Mouse (Mus musculus): ENCODE measurements at regions not wholly inside any gene's neighbourhood (a gene's known extent, or its start where the extent isn't known, plus 50 kb on each side); places are given as distances from the start of the nearest gene placed in this dataset.

DNA sequence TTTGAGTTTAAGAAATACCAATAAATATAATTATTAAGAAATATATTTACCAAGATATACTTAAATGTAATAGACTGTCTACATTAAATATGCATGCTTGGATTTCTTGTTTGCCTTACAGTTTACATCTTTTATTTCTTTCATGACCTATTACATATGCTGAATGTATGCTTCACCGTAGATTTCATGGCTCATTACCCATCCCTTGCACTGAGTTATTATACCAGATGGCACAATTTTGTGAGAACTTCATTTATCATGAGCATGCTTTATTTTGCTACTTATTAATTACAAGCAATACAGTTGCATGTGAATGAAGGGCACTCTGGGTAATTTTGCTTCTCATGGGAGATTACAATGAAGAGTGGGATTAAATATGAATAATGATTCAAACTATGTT lies 856.0 kb upstream of the Nectin3 start:
- CTCF ChIA-PET = no interaction called here
- POLR2A ChIA-PET = no interaction called here

- POLR2A ChIA-PET = no interaction called here
Observed at GRCm38 (mm10) chr16:47394398-47394797, 889.1 kb upstream of the Dppa4 start.

DNA sequence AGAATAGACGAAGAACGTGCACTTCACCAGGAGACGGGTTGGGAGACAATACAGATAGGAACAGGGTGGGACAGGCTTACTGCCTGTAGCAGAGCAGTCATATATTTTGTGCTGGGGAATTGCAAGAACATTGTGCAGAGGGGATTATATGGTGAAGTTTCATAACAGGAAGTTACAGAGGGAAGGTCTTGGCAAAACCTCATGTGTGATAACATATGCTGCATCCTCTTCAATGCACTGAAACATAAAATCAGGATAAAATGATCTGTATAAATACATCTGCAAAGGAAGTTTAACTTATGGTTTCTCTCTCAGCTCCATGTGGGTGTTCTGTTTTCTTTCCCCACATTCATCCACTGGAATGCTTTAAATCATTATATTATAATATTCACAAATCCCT lies 876.5 kb upstream of the Dppa4 start:
- ChIA-PET CTCF (no interaction called here), POLR2A (no interaction called here)

More at GRCm38 (mm10) chr16:47394398-47394797, 889.1 kb upstream of the Dppa4 start:
- CTCF ChIA-PET = no interaction called here

DNA sequence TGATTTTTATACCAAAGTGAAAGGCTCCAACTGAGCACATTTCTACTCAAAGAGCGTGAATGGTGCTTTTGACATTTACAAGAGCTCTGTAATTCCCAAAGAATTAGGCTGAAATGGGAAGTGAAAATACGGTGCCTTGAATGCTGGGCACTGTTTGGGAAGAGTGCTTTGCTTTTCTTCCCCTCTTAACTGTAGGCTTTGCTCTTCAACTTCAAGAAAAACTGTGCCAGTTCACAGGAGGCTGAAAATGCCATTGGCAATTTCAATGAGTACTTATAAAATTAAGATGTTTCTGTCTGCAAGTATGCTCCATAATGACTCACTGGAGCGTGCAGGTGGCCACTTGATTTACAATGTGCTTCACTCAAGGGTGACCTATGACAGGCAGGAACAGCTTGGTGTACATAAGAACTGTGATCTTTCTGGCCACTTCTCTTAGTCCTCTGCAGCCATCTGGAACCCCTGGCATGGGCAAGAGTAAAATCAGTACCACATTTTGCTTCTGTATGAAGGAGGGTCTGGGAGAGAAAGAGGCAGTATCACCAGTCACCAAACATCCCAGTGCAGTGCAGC lies 864.8 kb upstream of the Dppa4 start:
- POLR2A ChIA-PET = no interaction called here

GRCm38 (mm10) chr16:47445083-47445482 lies 838.5 kb upstream of the Dppa4 start:
- ChIA-PET CTCF (no interaction called here), POLR2A (interaction anchor here in 1 of 4 experiments (2.0 kb wide), 1 partner anchor 15 kb away, joined by 4 read pairs; no protein-coding TSS in a partner anchor)

More for the DNA sequence above, 864.8 kb upstream of the Dppa4 start:
- CTCF ChIA-PET = no interaction called here

DNA sequence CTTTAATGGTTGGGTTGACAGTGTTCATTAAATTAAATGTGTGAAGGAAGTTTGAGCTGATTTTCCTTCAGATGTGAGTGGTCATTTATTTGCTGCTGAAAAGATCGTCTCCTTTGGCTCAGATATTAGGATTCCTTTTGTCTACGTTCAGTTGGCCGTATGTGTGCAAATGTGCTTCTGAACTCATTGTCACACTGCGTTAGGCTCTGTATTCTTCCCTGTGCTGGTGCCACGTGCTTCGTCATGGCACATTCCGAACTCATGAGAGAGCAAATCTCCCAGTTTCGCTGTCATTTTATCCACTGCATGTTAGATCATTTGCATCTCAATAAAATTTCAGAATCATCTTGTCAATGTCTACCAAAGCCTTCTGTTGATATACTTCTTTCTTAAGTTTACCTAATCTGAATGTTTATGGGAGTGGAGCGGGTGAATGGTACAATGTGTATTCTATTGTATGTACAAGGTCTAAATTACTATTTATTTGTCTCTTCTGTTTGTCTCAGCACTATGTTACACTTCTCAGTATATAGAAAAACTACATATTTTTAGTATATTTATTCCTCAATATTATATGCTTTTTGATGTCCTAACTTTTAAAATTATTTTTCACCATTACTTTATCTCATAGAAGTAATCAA lies 808.0 kb upstream of the Dppa4 start:
- ChIA-PET POLR2A (interaction anchor here in 1 of 4 experiments (0.6 kb wide), 1 partner anchor 655 kb away, joined by 5 read pairs; no protein-coding TSS in a partner anchor), CTCF (no interaction called here)

DNA sequence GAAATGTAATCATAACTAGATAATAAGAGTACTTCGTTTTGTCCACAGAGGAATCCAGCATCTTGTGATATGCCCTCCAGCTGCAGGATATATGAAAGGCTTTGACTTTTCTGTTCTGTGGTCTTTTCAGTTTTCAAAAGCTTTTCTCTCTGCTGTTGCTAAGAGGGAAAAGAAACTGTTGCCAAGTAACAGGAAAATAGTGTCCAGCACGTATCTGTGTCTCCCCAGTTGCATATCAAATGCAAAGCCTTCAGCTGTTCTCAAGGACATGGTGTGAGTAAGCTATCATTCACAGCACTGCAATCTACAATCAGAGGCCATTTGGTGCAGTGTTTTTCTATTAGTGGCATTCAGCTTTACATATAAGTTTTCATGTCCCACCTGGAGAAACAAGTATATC lies 801.5 kb upstream of the Dppa4 start:
- ChIA-PET CTCF (interaction anchor here in 1 of 4 experiments (0.5 kb wide), 1 partner anchor 478 kb away, joined by 13 read pairs; no protein-coding TSS in a partner anchor), POLR2A (no interaction called here)

DNA sequence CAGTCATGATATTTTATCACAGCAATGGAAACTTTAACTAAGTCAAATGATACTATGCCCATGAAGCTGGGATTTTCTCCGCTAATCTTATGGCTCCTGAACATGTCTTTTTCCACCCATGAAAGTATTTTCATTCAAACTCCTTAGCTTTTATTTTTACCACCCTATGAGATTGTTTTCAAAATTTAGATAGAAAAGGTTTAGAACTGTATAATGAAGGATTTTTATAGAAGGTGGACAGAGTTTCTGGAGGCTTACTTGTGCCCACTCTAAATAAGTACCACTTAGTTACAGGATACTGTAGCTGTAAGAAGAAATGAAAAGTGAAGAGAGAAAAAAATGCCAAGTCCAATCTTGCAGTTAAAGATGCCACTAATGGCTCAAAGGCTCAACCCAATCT lies 795.0 kb upstream of the Dppa4 start:
- CTCF ChIA-PET = no interaction called here

GRCm38 (mm10) chr16:47525857-47526256 lies 757.7 kb upstream of the Dppa4 start:
- CTCF ChIA-PET = no interaction called here

More for the DNA sequence above, 795.0 kb upstream of the Dppa4 start:
- POLR2A ChIA-PET = no interaction called here

DNA sequence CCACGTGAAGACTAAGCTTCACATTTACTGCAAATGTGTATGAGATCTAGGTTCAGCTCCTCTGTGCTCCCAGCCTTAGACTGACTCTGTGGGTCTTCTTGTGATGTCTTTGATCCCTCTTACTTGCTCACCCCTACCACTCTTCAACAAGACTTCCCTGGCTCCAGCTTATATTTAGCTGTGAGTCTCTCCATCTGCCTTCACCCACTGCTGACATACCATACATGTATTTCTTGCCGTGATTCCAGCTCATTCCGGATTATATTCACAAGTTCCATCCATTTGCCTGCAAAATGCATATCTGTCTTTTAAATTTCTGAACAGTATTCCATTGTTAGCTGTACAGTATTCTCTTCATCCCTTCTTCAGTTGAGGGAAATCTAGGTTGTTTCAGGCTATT lies 756.9 kb upstream of the Dppa4 start:
- POLR2A ChIA-PET = no interaction called here
- CTCF ChIA-PET = no interaction called here

More at GRCm38 (mm10) chr16:47525857-47526256, 757.7 kb upstream of the Dppa4 start:
- POLR2A ChIA-PET = no interaction called here

DNA sequence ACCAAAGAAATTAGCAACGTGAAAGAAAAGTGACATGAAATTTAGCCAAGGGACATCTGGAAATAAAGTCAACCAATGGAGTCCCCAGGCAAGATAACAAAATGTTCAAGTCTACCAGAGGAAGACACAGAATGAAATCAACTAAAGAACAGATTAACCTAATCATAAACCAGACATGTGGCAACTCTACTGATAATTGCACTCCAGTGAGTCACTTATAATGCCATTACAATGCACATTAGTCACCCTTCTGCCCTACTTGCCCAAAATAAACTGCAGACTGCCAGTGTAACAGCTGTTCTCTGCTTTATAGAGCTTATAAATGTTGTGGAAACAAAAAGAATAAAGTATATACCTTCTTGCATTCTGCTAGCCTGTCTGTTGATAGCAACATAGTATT lies 747.0 kb upstream of the Dppa4 start:
- POLR2A ChIA-PET = no interaction called here
- CTCF ChIA-PET = no interaction called here

DNA sequence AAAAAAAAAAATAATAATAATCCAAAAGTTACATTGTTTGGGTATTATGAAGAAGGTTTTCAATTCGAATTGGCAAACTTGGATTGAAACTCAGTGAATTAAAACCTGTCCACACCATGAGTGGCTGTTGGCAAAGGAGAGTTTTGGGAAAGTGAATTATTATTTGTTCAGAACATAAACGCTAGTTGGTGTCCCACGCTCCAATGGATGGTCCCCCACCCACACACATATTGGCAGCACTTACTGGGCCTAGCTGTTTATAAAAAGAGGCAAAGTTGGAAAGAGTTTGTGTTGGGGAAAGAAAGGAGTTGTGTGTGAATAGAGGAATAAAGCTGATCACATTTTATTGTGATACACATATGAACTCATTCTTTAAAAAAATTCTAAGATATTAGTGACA lies 732.4 kb upstream of the Dppa4 start:
- POLR2A ChIA-PET = no interaction called here
- CTCF ChIA-PET = no interaction called here

- ChIA-PET POLR2A (no interaction called here), CTCF (no interaction called here)
Observed at GRCm38 (mm10) chr16:47568051-47568450, 715.5 kb upstream of the Dppa4 start.

GRCm38 (mm10) chr16:47599476-47599875 lies 684.1 kb upstream of the Dppa4 start:
- ChIA-PET POLR2A (no interaction called here), CTCF (no interaction called here)
